Mouse (Mus musculus) embryonic facial prominence, embryonic 15.5 days (tissue): ENCODE data around the gene Olfr591. TPM values are rescaled to one million over a fixed set of nuclear protein-coding genes. Genes with fewer than 3 reads are reported as not detected.

Source experiments
- polyA plus RNA-seq: library from polyadenylated mRNA; unstranded; fragments of >200 nt; fragmentation: Nextera tagmentation; extraction: Ambion mirVana; gene quantifications from 2 replicates; pipeline ENCODE4 v1.2.1, GENCODE M21; 2015

The Olfr591 gene
- polyA plus RNA-seq, 1 experiment from 2014 or later: 0.16 TPM

Other genes starting within 250 kb of the Olfr591 start
- not detected in 2 replicates for gene Olfr573-ps1, start 235.8 kb downstream of the Olfr591 start, polyA plus RNA-seq
- gene Olfr574, start 229.9 kb downstream of the Olfr591 start, polyA plus RNA-seq: not detected in 2 replicates
- not detected in 2 replicates for gene Olfr575, start 219.6 kb downstream of the Olfr591 start, polyA plus RNA-seq
- gene Olfr576, start 215.7 kb downstream of the Olfr591 start, polyA plus RNA-seq: not detected in 2 replicates
- 0.05 TPM in 1 of 2 replicates, not detected in the other for gene Olfr577, start 202.4 kb downstream of the Olfr591 start, polyA plus RNA-seq
- gene Olfr578, start 189.0 kb downstream of the Olfr591 start, polyA plus RNA-seq: 0.71 and 0.87 TPM in 2 replicates
- gene Olfr582, start 140.3 kb downstream of the Olfr591 start, polyA plus RNA-seq: 0.05 and 0.11 TPM in 2 replicates
- not detected in 2 replicates for gene Olfr583, start 127.0 kb downstream of the Olfr591 start, polyA plus RNA-seq
- gene Olfr584, start 96.5 kb downstream of the Olfr591 start, polyA plus RNA-seq: 0.08 TPM in 1 of 2 replicates, not detected in the other
- not detected in 2 replicates for gene Olfr585, start 80.6 kb downstream of the Olfr591 start, polyA plus RNA-seq
- gene Olfr586, start 52.7 kb downstream of the Olfr591 start, polyA plus RNA-seq: not detected in 2 replicates
- not detected in 2 replicates for gene Olfr588-ps1, start 37.5 kb downstream of the Olfr591 start, polyA plus RNA-seq
- gene Olfr589, start 22.0 kb downstream of the Olfr591 start, polyA plus RNA-seq: not detected in 2 replicates
- 0.12 TPM in 1 of 2 replicates, not detected in the other for gene Olfr592, start 6.5 kb upstream of the Olfr591 start, polyA plus RNA-seq
- not detected in 2 replicates for gene Olfr593, start 33.5 kb upstream of the Olfr591 start, polyA plus RNA-seq
- 0.15 and 0.24 TPM in 2 replicates for gene Olfr594, start 38.7 kb upstream of the Olfr591 start, polyA plus RNA-seq
- not detected in 2 replicates for gene Usp17ld, start 74.2 kb upstream of the Olfr591 start, polyA plus RNA-seq
- not detected in 2 replicates for gene Olfr596, start 127.3 kb upstream of the Olfr591 start, polyA plus RNA-seq
- gene Olfr597, start 138.0 kb upstream of the Olfr591 start, polyA plus RNA-seq: 0.15 TPM in 1 of 2 replicates, not detected in the other
- gene Olfr598, start 145.2 kb upstream of the Olfr591 start, polyA plus RNA-seq: 0.12 and 0.55 TPM in 2 replicates
- gene Olfr599, start 157.6 kb upstream of the Olfr591 start, polyA plus RNA-seq: not detected in 2 replicates
- gene Olfr600, start 171.3 kb upstream of the Olfr591 start, polyA plus RNA-seq: not detected in 2 replicates
- 0.22 and 0.43 TPM in 2 replicates for gene Olfr601, start 184.3 kb upstream of the Olfr591 start, polyA plus RNA-seq
- not detected in 2 replicates for gene Olfr603, start 207.8 kb upstream of the Olfr591 start, polyA plus RNA-seq
- not detected in 2 replicates for gene Usp17lc, start 236.7 kb upstream of the Olfr591 start, polyA plus RNA-seq